Mouse (Mus musculus): ENCODE results near the gene Wdr63.
A peak's percentile ranks its signal among the peaks of the same experiment; 100 is the strongest.

DNA sequence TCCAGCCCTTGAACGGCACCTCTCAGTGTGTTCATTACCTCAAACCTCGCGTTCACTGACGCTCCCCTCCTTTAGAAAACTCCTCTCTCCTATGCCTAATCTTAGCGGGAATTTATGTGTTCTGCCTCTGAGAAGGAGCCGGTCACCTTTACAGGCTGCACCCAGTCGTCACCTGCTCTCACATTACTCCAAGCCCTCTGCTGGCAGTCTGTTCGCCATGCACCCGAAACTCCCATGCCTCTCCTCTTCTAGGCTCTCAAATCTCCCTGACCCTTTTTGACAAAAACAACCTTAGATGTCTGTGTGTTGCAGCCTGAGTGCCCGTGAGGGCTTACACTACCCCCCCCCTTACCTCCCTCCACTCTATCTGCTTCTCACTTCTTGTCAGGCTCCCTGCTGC, 28.5 kb upstream of the Wdr63 start:
- TF ChIP-seq POLR2A (IDR thresholded peaks at IDR 0.05; ENCODE audit: insufficient read depth, low read depth, low read length) (no peak), CTCF (IDR thresholded peaks at IDR 0.05) (peak; percentile 41), EP300 (IDR thresholded peaks at IDR 0.05; ENCODE audit: insufficient read depth, low read depth, low read length) (no peak)

All from heart, adult 2 months (tissue).